Mouse (Mus musculus) heart, postnatal 36 days (tissue): ENCODE data around the gene Zfp385b. TPM values are rescaled to one million over a fixed set of nuclear protein-coding genes. Genes with fewer than 3 reads are reported as not detected.
A peak's percentile ranks its signal among the peaks of the same experiment; 100 is the strongest.

Source experiments
- DNase-seq, 2 experiments: peaks; one replicate each; pipeline ENCODE4 v3.0.0; 2021 to 2022
- intact Hi-C: fragments of 180-260 bp; cut with DNase I; formaldehyde crosslinking; loops from one replicate; pipeline ENCODE4 v1.15.1; 2025
- total RNA-seq, 2 experiments: library from RNA; stranded (reverse); gene quantifications; 2 replicates each; pipeline ENCODE4 v1.2.3; 2021

Zfp385b gene
- total RNA-seq, 2 experiments from 2014 or later = 8.7 to 9.7 TPM

- DNase-seq = no peak
- intact Hi-C loops = loop anchor here (5.0 kb wide), 1 partner anchor 311 kb away; no protein-coding TSS in a partner anchor
Measured at GRCm38 (mm10) chr2:77711751-77712150, 107.7 kb downstream of the Zfp385b start.

- intact Hi-C loops = loop anchor here (1.0 to 5.0 kb wide), 4 partner anchors 253 to 452 kb away; no protein-coding TSS in a partner anchor
- peak in 1 of 2 experiments; percentile 25 for DNase-seq
Measured at GRCm38 (mm10) chr2:77709206-77709794, 110.1 kb downstream of the Zfp385b start.

- DNase-seq = no peak
- intact Hi-C loops = loop anchor here (5.0 kb wide), 1 partner anchor 450 kb away; no protein-coding TSS in a partner anchor
Measured at GRCm38 (mm10) chr2:77707138-77707537, 112.3 kb downstream of the Zfp385b start.

- intact Hi-C loops = loop anchor here (5.0 kb wide), 1 partner anchor 448 kb away; no protein-coding TSS in a partner anchor
- DNase-seq = no peak
Measured at GRCm38 (mm10) chr2:77705476-77705875, 114.0 kb downstream of the Zfp385b start.

- intact Hi-C loops = no loop called here
- DNase-seq = no peak
Measured at GRCm38 (mm10) chr2:77703080-77703479, 116.4 kb downstream of the Zfp385b start.

GRCm38 (mm10) chr2:77691174-77691573, 128.3 kb downstream of the Zfp385b start:
- DNase-seq = no peak
- intact Hi-C loops = no loop called here

GRCm38 (mm10) chr2:77690316-77690715, 129.1 kb downstream of the Zfp385b start:
- DNase-seq = no peak
- intact Hi-C loops = no loop called here

GRCm38 (mm10) chr2:77688651-77689050, 130.8 kb downstream of the Zfp385b start:
- no peak for DNase-seq
- intact Hi-C loops = no loop called here

GRCm38 (mm10) chr2:77684088-77684487, 135.4 kb downstream of the Zfp385b start:
- intact Hi-C loops = no loop called here

GRCm38 (mm10) chr2:77682205-77682604, 137.2 kb downstream of the Zfp385b start:
- intact Hi-C loops = no loop called here
- DNase-seq = no peak

More at GRCm38 (mm10) chr2:77684088-77684487, 135.4 kb downstream of the Zfp385b start:
- DNase-seq = no peak

GRCm38 (mm10) chr2:77681741-77682140, 137.7 kb downstream of the Zfp385b start:
- no peak for DNase-seq
- intact Hi-C loops = no loop called here

GRCm38 (mm10) chr2:77673770-77674169, 145.7 kb downstream of the Zfp385b start:
- no peak for DNase-seq
- intact Hi-C loops = no loop called here

- no peak for DNase-seq
- intact Hi-C loops = no loop called here
Measured at GRCm38 (mm10) chr2:77672215-77672905, 147.1 kb downstream of the Zfp385b start.

- DNase-seq = no peak
Measured at GRCm38 (mm10) chr2:77662171-77662570, 157.3 kb downstream of the Zfp385b start.

GRCm38 (mm10) chr2:77653686-77654085, 165.8 kb downstream of the Zfp385b start:
- no peak for DNase-seq
- intact Hi-C loops = no loop called here

More at GRCm38 (mm10) chr2:77662171-77662570, 157.3 kb downstream of the Zfp385b start:
- intact Hi-C loops = no loop called here

- intact Hi-C loops = no loop called here
- DNase-seq = no peak
Measured at GRCm38 (mm10) chr2:77641521-77642170, 177.8 kb downstream of the Zfp385b start.

GRCm38 (mm10) chr2:77639993-77640392, 179.4 kb downstream of the Zfp385b start:
- intact Hi-C loops = no loop called here
- no peak for DNase-seq

- intact Hi-C loops = no loop called here
- DNase-seq = no peak
Measured at GRCm38 (mm10) chr2:77631606-77632005, 187.8 kb downstream of the Zfp385b start.

GRCm38 (mm10) chr2:77627622-77628231, 191.7 kb downstream of the Zfp385b start:
- DNase-seq = no peak
- intact Hi-C loops = no loop called here

GRCm38 (mm10) chr2:77618686-77619085, 200.8 kb downstream of the Zfp385b start:
- no peak for DNase-seq
- intact Hi-C loops = no loop called here
